Comparison of ENCODE assay signal across 7 mouse cellular contexts in genomic region chr15:102981379-102982288, GRCm38 (mm10). TPM values are rescaled to one million over a fixed set of nuclear protein-coding genes. Genes with fewer than 3 reads are reported as not detected.
DNase-seq lines count a peak whose midpoint lies in the region; ATAC-seq and TF ChIP-seq lines count a peak whose summit lies in the region.

No protein-coding gene starts in this region.

- H3K27me3 ChIP-seq in C2C12 (ENCODE audit: control insufficient read depth, insufficient read depth, insufficient read length) (no peaks in the 10 kb centered on the region), E14TG2a.4 (ENCODE audit: insufficient read depth, low read length) (peaks cover 100% of the 10 kb centered on the region)
- H3K27me3 ChIP-seq in stomach, embryonic 14.5 days (ENCODE audit: control insufficient read depth, insufficient read depth, low read length) = peaks cover 78% of the 10 kb centered on the region

- H3K4me3 ChIP-seq in C2C12 (ENCODE audit: insufficient read depth, poor library complexity, severe bottlenecking) = peak overlapping the region; percentile 49
- peak overlapping the region; percentile 69 for H3K4me3 ChIP-seq in E14TG2a.4 (replicated peaks; ENCODE audit: low read length)
- H3K4me3 ChIP-seq in stomach, embryonic 14.5 days (ENCODE audit: low read depth, low read length) = peak overlapping the region; percentile 17

- peak; percentile 75 for DNase-seq in forelimb bud, embryonic 11.5 days (ENCODE audit: low read depth, low spot score)
- peak; percentile 74 to 78 for DNase-seq in kidney, postnatal 36 days
- DNase-seq in thymus, postnatal 14 days = no peak
- DNase-seq in left cerebral cortex, postnatal 10 days (ENCODE audit: extremely low spot score in 1 of 2, low spot score in 2 of 2) = no peak

- under 1% methylated on average over 88 of the region's 88 CpGs for WGBS in stomach, embryonic 14.5 days

- ATAC-seq in stomach, embryonic 14.5 days (ENCODE audit: insufficient number of reproducible peaks, insufficient read depth, low FRiP score, low read depth) = no peak

- H3K4me1 ChIP-seq in E14TG2a.4 (replicated peaks; ENCODE audit: low read depth, low read length) = peaks cover 28% of the 10 kb centered on the region
- 0 out of 2 replicates have a peak, but pooled peaks cover 2% of the 10 kb centered on the region for H3K4me1 ChIP-seq in stomach, embryonic 14.5 days (ENCODE audit: control insufficient read depth, insufficient read depth, low read length)

- peak overlapping the region; percentile 36 for H3K4me2 ChIP-seq in stomach, embryonic 14.5 days (replicated peaks; ENCODE audit: low read depth, low read length)

- peak overlapping the region; percentile 86 for H3ac ChIP-seq in C2C12 (ENCODE audit: control insufficient read depth, insufficient read length, low read depth)

- peaks cover 15% of the 10 kb centered on the region for H3K9me3 ChIP-seq in E14TG2a.4 (ENCODE audit: low read length)
- no peaks in the 10 kb centered on the region for H3K9me3 ChIP-seq in stomach, embryonic 14.5 days (ENCODE audit: control insufficient read depth, low read depth, low read length)

- peaks cover 20% of the 10 kb centered on the region for H3K36me3 ChIP-seq in C2C12 (ENCODE audit: control insufficient read depth, insufficient read depth)
- H3K36me3 ChIP-seq in E14TG2a.4 (ENCODE audit: insufficient read depth, low read length) = no peaks in the 10 kb centered on the region
- H3K36me3 ChIP-seq in stomach, embryonic 14.5 days (ENCODE audit: control insufficient read depth, insufficient read depth, low read length) = no peaks in the 10 kb centered on the region

- H3K9ac ChIP-seq in stomach, embryonic 14.5 days (replicated peaks; ENCODE audit: low read depth, low read length) = no peak overlapping the region

- no peak for TF ChIP-seq CTCF in C2C12 (IDR thresholded peaks at IDR 0.05; ENCODE audit: control insufficient read depth, insufficient read depth, insufficient read length)
- no peak for TF ChIP-seq CTCF in E14TG2a.4 (conservative IDR thresholded peaks at IDR 0.05; ENCODE audit: low read length)

- intact Hi-C loops in left cerebral cortex, postnatal 10 days (cut with DNase I) = loop anchor here (10.0 kb wide), 1 partner anchor 333 kb away; the partner anchor contains the start of gene Gpr84

- peaks cover 65% of the 10 kb centered on the region for H3K79me3 ChIP-seq in C2C12 (ENCODE audit: low read depth)

- no peak overlapping the region for H3K27ac ChIP-seq in stomach, embryonic 14.5 days (ENCODE audit: low read length)

- H3K79me2 ChIP-seq in C2C12 (ENCODE audit: control insufficient read depth, insufficient read depth) = peaks cover 88% of the 10 kb centered on the region

TF ChIP-seq in C2C12, 6 proteins besides CTCF, POLR2A, EP300 and RAD21:
- TF ChIP-seq MYOG (IDR thresholded peaks at IDR 0.05; ENCODE audit: control insufficient read depth, extremely low read depth, insufficient read length) (no peak), MAX (IDR thresholded peaks at IDR 0.05) (no peak), CEBPB (IDR thresholded peaks at IDR 0.05; ENCODE audit: low read depth) (no peak), FOSL1 (IDR thresholded peaks at IDR 0.05; ENCODE audit: insufficient read depth, low read length, poor library complexity, severe bottlenecking) (no peak), USF1 (IDR thresholded peaks at IDR 0.05; ENCODE audit: low read depth) (peak; percentile 100), MYOD1 (IDR thresholded peaks at IDR 0.05; ENCODE audit: control insufficient read depth, insufficient read length, low read depth) (no peak)

RNA-seq across cellular contexts. Expression of gene Hoxc9, which starts 5.4 kb away (rescaled TPM):
- polyA plus RNA-seq in C2C12 (2012; fragmentation: generic; extraction: Trizol) = 9.4 TPM
- not detected in 2 replicates for polyA plus RNA-seq in stomach, embryonic 14.5 days (2014; fragmentation: Nextera tagmentation; extraction: Ambion mirVana)
- total RNA-seq in left cerebral cortex, postnatal 10 days (2021) = not detected

RNA-seq across cellular contexts. Expression of gene Hoxc8, which starts 8.8 kb away (rescaled TPM):
- polyA plus RNA-seq in C2C12 (2012; fragmentation: generic; extraction: Trizol) = 1.1 TPM
- polyA plus RNA-seq in stomach, embryonic 14.5 days (2014; fragmentation: Nextera tagmentation; extraction: Ambion mirVana) = 1.0 and 1.1 TPM in 2 replicates
- total RNA-seq in left cerebral cortex, postnatal 10 days (2021) = not detected

RNA-seq across cellular contexts. Expression of gene Hoxc5, which starts 14.4 kb away (rescaled TPM):
- polyA plus RNA-seq in C2C12 (2012; fragmentation: generic; extraction: Trizol) = 1.6 TPM
- 20.3 and 20.9 TPM in 2 replicates for polyA plus RNA-seq in stomach, embryonic 14.5 days (2014; fragmentation: Nextera tagmentation; extraction: Ambion mirVana)
- not detected for total RNA-seq in left cerebral cortex, postnatal 10 days (2021)

RNA-seq across cellular contexts. Expression of gene Hoxc10, which starts 15.0 kb away (rescaled TPM):
- polyA plus RNA-seq in C2C12 (2012; fragmentation: generic; extraction: Trizol) = 49.6 TPM
- not detected in 2 replicates for polyA plus RNA-seq in stomach, embryonic 14.5 days (2014; fragmentation: Nextera tagmentation; extraction: Ambion mirVana)
- total RNA-seq in left cerebral cortex, postnatal 10 days (2021) = not detected

RNA-seq across cellular contexts. Expression of gene Hoxc6, which starts 16.4 kb away (rescaled TPM):
- 10.6 TPM for polyA plus RNA-seq in C2C12 (2012; fragmentation: generic; extraction: Trizol)
- polyA plus RNA-seq in stomach, embryonic 14.5 days (2014; fragmentation: Nextera tagmentation; extraction: Ambion mirVana) = 4.8 and 5.5 TPM in 2 replicates
- total RNA-seq in left cerebral cortex, postnatal 10 days (2021) = not detected

Comparison
In these comparisons a context has a peak if more than half of its experiments do, and no peak if none do; other contexts are left out.
1. H3K4me3 ChIP-seq: peak in every context shown above with its lines; median percentile 69 in E14TG2a.4; 49 in C2C12; 17 in stomach, embryonic 14.5 days.
2. DNase-seq: peak in forelimb bud, embryonic 11.5 days (single experiment) and kidney, postnatal 36 days (2 of 2); none in thymus, postnatal 14 days (single experiment) and left cerebral cortex, postnatal 10 days (0 of 2).
3. RNA of gene Hoxc9, which starts 5.4 kb away (polyA plus RNA-seq): 9.4 TPM in C2C12 (single experiment); not detected in stomach, embryonic 14.5 days; every median in the first group is over 10 times any median in the second.